Mouse (Mus musculus) skeletal muscle tissue, adult 2 months (tissue): Measurements from ENCODE around the gene Zfp28.
"Not testable (repeated sequence)": the region's sequence is repeated elsewhere in the genome, so short reads cannot be mapped to it uniquely, and the experiment has no call there.

Experiments
- DNase-seq: peaks from one replicate; pipeline ENCODE4 v3.0.0-alpha.2; 2012; ENCODE audit warnings: low read depth, low spot score

The Zfp28 gene

GRCm38 (mm10) chr7:6383044-6383455 is at the start of gene Zfp28:
Zfp28 (plus strand) TSS chr7:6383295.
- peak; percentile 82 for DNase-seq

- DNase-seq, result no peak
Observed at GRCm38 (mm10) chr7:6339865-6340264, 43.2 kb upstream of the Zfp28 start.

GRCm38 (mm10) chr7:6343501-6344071 is 39.5 kb upstream of the Zfp28 start, which contains the start of gene Gm3854:
Gm3854 (plus strand) TSS chr7:6343759.
- peak; percentile 17 for DNase-seq

GRCm38 (mm10) chr7:6344124-6344523 is 39.0 kb upstream of the Zfp28 start:
- DNase-seq, result no peak

- no peak for DNase-seq
Observed at GRCm38 (mm10) chr7:6358121-6358520, 25.0 kb upstream of the Zfp28 start.

- peak; percentile 68 for DNase-seq
Observed at GRCm38 (mm10) chr7:6358937-6359590, 24.0 kb upstream of the Zfp28 start.

DNA sequence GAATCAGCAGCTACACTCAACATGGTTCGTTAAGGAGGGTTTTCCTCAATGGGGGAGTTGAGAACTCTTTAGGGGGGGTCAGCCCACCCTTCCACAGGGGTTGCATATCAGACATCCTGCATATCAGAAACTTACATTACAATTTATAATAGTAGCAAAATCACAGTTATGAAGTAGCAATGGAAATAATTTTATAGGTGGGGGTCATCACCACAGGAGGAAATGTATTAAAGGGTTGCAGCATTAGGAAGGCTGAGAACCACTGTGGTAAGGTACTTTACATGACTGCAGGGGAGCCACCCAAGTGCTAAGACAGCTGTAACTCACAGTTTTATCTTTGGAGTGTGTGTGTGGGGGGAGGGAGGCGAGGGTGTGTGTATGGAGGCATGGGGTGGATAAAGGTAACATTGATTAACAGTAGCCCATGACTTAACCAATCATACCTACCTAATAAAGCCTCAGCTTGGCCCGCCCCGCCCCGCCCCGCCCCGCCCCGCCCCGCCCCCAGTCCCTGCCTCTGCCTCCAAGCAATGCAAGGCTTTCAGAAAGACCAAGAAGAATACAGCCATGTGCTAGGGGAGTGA is 22.5 kb upstream of the Zfp28 start:
- no peak for DNase-seq

GRCm38 (mm10) chr7:6361756-6362155 is 21.3 kb upstream of the Zfp28 start:
- no peak for DNase-seq

DNA sequence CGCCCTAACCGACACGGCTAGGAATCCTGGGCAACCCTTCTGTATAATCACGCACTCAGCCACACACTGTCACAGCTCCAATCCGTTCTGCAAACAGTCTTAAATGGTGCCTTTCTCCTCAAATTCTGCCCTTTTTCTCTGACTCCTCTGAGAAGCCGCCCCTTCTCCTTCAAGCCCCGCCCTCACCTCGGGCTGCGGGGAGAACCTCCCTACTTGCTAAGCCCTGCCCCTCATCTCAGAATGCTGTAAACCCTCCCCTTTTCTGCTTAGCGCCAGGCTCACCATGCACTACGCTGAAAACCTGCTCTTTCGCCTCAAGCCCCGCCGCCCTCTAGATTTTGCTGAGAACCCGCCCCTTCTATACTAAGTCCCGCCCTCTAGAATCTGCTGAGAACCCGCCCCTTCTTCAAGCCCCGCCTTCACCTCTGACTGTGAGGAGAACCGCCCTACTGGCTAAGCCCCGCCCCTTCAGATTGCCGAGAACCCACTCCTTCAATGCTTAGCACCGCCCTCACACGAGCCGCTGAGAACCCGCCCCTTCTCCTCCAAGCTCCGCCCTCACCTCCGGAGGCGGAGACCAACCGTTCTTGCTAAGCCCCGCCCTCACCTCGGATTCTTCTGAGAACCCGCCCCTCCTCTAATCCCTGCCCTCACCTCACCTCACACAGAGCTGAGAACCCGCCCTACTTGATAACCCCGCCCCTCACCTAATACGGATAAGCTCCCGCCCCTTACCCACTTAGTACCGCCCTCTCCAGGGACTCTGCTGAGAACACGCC is 20.6 kb upstream of the Zfp28 start:
- peak; percentile 99 for DNase-seq

DNA sequence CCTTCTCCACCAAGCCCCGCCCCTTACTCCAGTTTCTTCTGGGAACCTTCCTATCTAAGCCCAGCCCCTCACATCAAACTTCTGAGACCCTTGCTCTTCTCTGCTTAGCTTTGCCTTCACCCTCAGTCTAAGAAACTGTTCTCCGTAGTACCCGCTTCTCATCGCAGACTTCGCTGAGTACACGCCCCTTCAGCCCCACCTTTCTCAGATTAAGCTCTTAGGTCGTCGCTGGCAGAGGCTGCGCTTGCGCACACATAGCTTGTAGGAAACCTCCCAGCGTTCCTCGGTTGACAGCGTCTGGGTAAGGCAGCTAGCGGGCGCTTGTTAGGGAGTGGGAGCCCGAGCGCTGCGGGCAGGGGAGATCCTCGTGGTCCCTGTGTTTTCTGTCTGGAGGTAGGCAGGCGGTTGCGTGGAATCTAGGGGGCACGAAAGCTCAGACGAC is 20.0 kb upstream of the Zfp28 start, which contains the start of gene Zfp78:
Zfp78 (plus strand) TSS at position 234 of the 442 bp plus-strand sequence.
- DNase-seq, result peak; percentile 92

GRCm38 (mm10) chr7:6364761-6365160 is 18.3 kb upstream of the Zfp28 start:
- DNase-seq, result no peak

- no peak for DNase-seq
Observed at GRCm38 (mm10) chr7:6367185-6367584, 15.9 kb upstream of the Zfp28 start.

DNA sequence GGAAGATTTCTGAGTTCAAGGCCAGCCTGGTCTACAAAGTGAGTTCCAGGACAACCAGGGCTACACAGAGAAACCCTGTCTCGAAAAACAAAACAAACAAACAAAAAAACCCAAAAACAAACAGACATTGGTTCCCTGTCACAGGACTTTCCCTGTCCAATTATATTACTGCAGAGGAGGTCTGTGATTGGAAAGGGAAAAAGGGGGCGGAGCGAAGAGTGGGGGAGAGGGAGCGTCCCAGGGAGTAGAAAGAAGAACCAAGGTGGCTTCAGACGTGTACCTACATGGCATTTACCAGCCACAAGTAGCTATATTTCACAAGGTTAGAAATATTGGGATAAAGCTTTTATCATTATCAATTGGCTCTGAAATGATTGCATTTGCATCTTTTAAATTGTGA is 14.9 kb upstream of the Zfp28 start:
- not testable (repeated sequence) for DNase-seq

- DNase-seq, result no peak
Observed at GRCm38 (mm10) chr7:6369460-6369859, 13.6 kb upstream of the Zfp28 start.

DNA sequence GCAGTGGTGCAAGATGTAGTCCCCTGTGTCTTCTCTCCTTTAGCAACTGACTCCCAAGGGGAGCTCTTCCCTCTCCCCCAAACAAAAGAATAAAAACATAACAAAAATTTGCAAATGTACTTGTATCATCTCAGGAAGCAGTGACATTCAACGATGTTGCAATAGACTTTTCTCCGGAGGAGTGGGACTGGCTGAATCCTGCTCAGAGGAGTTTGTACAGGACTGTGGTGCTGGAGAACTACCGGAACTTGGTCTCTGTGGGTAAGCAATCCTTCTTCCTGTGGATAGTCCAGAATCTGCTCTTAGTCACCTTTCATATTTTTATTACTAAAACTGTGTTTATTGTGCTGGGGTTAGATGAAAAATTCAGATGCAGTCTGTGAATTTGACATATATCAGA is 10.1 kb upstream of the Zfp28 start:
- no peak for DNase-seq

DNA sequence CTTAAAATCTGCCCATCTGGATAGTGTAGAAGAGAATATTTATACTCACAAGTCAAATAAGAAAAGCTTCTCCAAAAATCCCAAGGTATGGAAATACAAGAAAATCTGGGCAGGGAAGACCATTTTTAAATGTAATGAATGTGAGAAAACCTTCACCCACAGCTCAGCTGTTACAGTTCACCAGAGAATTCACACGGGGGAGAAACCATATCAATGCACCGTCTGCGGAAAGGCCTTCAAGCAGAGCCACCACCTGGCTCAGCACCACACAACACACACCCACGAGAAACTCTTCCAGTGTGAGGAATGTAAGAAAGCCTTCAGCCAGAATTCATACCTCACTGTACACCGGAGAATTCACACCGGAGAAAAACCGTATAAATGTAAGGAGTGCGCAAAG is 4.7 kb upstream of the Zfp28 start:
- DNase-seq, result no peak

DNA sequence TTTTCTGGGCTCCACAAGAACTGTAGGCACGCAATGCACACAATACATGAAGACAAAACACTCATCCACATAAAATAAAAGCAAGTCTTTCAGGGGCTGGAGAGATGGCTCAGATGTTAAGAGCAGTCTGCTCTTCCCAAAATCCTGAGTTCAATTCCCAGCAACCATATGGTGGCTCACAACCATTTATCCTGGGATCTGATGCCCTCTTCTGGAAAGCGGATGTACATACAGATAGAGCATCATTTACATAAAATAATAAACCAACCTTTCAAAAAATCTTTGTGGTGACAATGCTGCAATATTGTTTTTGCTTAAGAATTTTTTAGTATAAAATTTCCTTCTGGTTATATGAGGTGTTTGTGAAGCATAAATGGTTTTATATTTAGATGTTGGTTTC is 1.7 kb upstream of the Zfp28 start:
- no peak for DNase-seq

DNA sequence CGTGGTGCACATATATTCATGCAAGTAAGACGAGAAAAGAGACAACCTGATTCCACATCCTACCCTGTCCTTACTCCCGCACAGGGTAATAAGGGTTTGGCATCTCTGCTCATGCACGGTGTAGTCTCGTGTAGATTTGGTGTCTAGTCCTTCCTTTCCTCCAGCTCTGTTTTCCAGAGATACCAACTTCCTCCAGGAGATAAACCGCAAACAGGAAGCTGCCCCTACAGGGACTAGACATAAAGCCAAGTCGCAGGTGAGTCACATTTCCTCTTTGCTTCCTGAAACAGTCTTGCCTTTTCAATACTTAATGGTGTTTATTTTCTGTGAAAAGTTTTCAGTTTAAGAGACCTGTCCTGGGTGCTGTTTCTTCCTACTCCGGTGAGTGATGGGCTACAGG is 916 bp downstream of the Zfp28 start:
- no peak for DNase-seq

GRCm38 (mm10) chr7:6386995-6387394 is 3.9 kb downstream of the Zfp28 start:
- peak; percentile 12 for DNase-seq

- no peak for DNase-seq
Observed at GRCm38 (mm10) chr7:6388971-6389370, 5.9 kb downstream of the Zfp28 start.

DNA sequence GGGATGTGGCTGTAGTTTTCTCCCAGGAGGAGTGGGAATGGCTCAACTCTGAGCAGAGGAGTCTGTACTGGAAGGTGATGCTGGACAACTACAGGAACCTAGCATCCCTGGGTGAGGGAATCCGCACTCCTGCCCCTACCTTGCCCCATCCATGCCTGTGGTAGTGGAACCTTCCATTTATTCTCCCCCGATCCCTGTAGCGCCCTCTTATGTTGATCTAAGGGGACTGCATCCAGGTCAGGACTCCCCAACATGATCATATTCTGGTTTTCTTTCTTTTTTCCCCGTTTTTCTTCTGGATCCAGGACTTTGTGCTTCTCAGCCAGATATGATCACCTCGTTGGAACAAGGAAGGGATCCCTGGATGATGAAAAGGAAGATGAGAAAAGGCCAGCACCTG is 6.4 kb downstream of the Zfp28 start:
- no peak for DNase-seq
